In genomic region chr7:134263146-134263906, GRCm38 (mm10) we compare ENCODE assay signal across 7 mouse cellular contexts. TPM values are rescaled to one million over a fixed set of nuclear protein-coding genes. Genes with fewer than 3 reads are reported as not detected.
DNase-seq lines count a peak whose midpoint lies in the region; ATAC-seq and TF ChIP-seq lines count a peak whose summit lies in the region.

No protein-coding gene starts in this region.

- no peak overlapping the region for H3K27ac ChIP-seq in bone marrow, adult 2 months (ENCODE audit: control insufficient read depth, insufficient read depth, low read depth, low read length, poor library complexity)
- H3K27ac ChIP-seq in hindbrain, postnatal 0 days: no peak overlapping the region
- H3K27ac ChIP-seq in left cerebral cortex, adult 2 months: no peak overlapping the region
- no peak overlapping the region for H3K27ac ChIP-seq in stomach, embryonic 15.5 days

- no peak overlapping the region for H3K4me2 ChIP-seq in hindbrain, postnatal 0 days (ENCODE audit: low read depth, low read length)
- H3K4me2 ChIP-seq in stomach, embryonic 15.5 days: no peak overlapping the region

- no peaks in the 10 kb centered on the region for H3K9me3 ChIP-seq in hindbrain, postnatal 0 days (ENCODE audit: low read length)
- no peaks in the 10 kb centered on the region for H3K9me3 ChIP-seq in stomach, embryonic 15.5 days

- peak; percentile 56 for TF ChIP-seq CTCF in bone marrow, adult 2 months (IDR thresholded peaks at IDR 0.05; ENCODE audit: control insufficient read depth, insufficient read depth, low read length)
- TF ChIP-seq CTCF in hindbrain, postnatal 0 days (IDR thresholded peaks at IDR 0.05; ENCODE audit: low read depth): peak; percentile 74
- TF ChIP-seq CTCF in left cerebral cortex, adult 2 months (IDR thresholded peaks at IDR 0.05): peak; percentile 64

- no peaks in the 10 kb centered on the region for H3K36me3 ChIP-seq in hindbrain, postnatal 0 days (ENCODE audit: insufficient read depth, low read length)
- H3K36me3 ChIP-seq in stomach, embryonic 15.5 days: no peaks in the 10 kb centered on the region

- no peak overlapping the region for H3K9ac ChIP-seq in hindbrain, postnatal 0 days (replicated peaks; ENCODE audit: low read length)
- no peak overlapping the region for H3K9ac ChIP-seq in stomach, embryonic 15.5 days

- H3K4me1 ChIP-seq in bone marrow, adult 2 months (ENCODE audit: control insufficient read depth, insufficient read depth, low read length): no peaks in the 10 kb centered on the region
- no peaks in the 10 kb centered on the region for H3K4me1 ChIP-seq in hindbrain, postnatal 0 days (ENCODE audit: insufficient read depth, low read length)
- no peaks in the 10 kb centered on the region for H3K4me1 ChIP-seq in stomach, embryonic 15.5 days

- DNase-seq in NIH3T3 (ENCODE audit: low read depth): peak; percentile 77
- DNase-seq in hindbrain, postnatal 0 days (ENCODE audit: low spot score): peak; percentile 64
- DNase-seq in left cerebral cortex, adult 2 months (ENCODE audit: extremely low spot score in 1 of 2, low spot score in 2 of 2): peak; percentile 48 to 60

- H3K4me3 ChIP-seq in bone marrow, adult 2 months (replicated peaks; ENCODE audit: control insufficient read depth, low read depth, low read length): no peak overlapping the region
- H3K4me3 ChIP-seq in hindbrain, postnatal 0 days (ENCODE audit: low read length): no peak overlapping the region
- H3K4me3 ChIP-seq in left cerebral cortex, adult 2 months: no peak overlapping the region
- no peak overlapping the region for H3K4me3 ChIP-seq in stomach, embryonic 15.5 days (replicated peaks)

- TF ChIP-seq POLR2A in bone marrow, adult 2 months (IDR thresholded peaks at IDR 0.05; ENCODE audit: borderline replicate concordance, control insufficient read depth, low read depth, low read length): no peak

- peak; percentile 19; the same call in 1 of the 2 replicates for ATAC-seq in erythroid progenitor cell, adult 5-6 weeks (replicated peaks; ENCODE audit: low FRiP score, poor library complexity, severe bottlenecking)
- ATAC-seq in hindbrain, postnatal 0 days: no peak
- ATAC-seq in megakaryocyte progenitor cell, adult 5-6 weeks (replicated peaks; ENCODE audit: poor library complexity): peak; percentile 93
- peak; percentile 50; the same call in 1 of the 2 replicates for ATAC-seq in stomach, embryonic 15.5 days (ENCODE audit: insufficient read depth, low FRiP score, low read depth)

- WGBS in bone marrow, adult 2 months: 44% methylated on average over 4 of the region's 4 CpGs
- WGBS in hindbrain, postnatal 0 days: 44% methylated on average over 4 of the region's 4 CpGs
- WGBS in stomach, embryonic 15.5 days: 40% methylated on average over 4 of the region's 4 CpGs

- H3K27me3 ChIP-seq in hindbrain, postnatal 0 days (ENCODE audit: insufficient read depth, low read length): no peaks in the 10 kb centered on the region
- H3K27me3 ChIP-seq in stomach, embryonic 15.5 days (replicated peaks): no peaks in the 10 kb centered on the region

- intact Hi-C loops in left cerebral cortex, adult 2 months (cut with DNase I): loop anchor here (5.0 kb wide), 2 partner anchors 84 to 304 kb away; no protein-coding TSS in a partner anchor

RNA-seq across cellular contexts. Expression of gene Adam12, which starts 31.4 kb away (rescaled TPM):
- 0.54 and 1.8 TPM in 2 replicates for polyA plus RNA-seq in bone marrow, adult 2 months (2011; ENCODE audit: insufficient read depth, insufficient read length, low replicate concordance, missing spikeins)
- not detected in 2 replicates for total RNA-seq in erythroid progenitor cell, adult 5-6 weeks (2015; ENCODE audit: low replicate concordance)
- total RNA-seq in erythroid progenitor cell, adult 5-6 weeks (2017; ENCODE audit: low replicate concordance): 0.90 TPM in 1 of 2 replicates, not detected in the other
- total RNA-seq in hindbrain, postnatal 0 days (2014; rRNA removed): 12.3 and 24.1 TPM in 2 replicates
- 3.5 and 4.0 TPM in 2 replicates for polyA plus RNA-seq in hindbrain, postnatal 0 days (2015; fragmentation: Nextera tagmentation; extraction: Ambion mirVana)
- 1 to 10 TPM; 3.5 to 4.9 TPM for total RNA-seq in left cerebral cortex, adult 2 months (2021)
- 0.02 and 0.24 TPM in 2 replicates for total RNA-seq in megakaryocyte progenitor cell, adult 5-6 weeks (2015)
- 0.12 TPM in 1 of 2 replicates, not detected in the other for total RNA-seq in megakaryocyte progenitor cell, adult 5-6 weeks (2017)
- polyA plus RNA-seq in stomach, embryonic 15.5 days (2015; fragmentation: Nextera tagmentation; extraction: Ambion mirVana): 6.3 and 6.7 TPM in 2 replicates
